Mouse (Mus musculus) MEL (cell line): ENCODE measurements around the gene Lrrc20. TPM values are rescaled to one million over a fixed set of nuclear protein-coding genes. Genes with fewer than 3 reads are reported as not detected.

Experiments
- DNase-seq: peaks from one replicate; pipeline ENCODE4 v3.0.0; 2011; ENCODE audit warnings: low read depth, low spot score
- H3K27ac ChIP-seq: 2 replicates; pipeline ENCODE4 v1.5.1; 2012; ENCODE audit warnings: low read depth, mild to moderate bottlenecking, control low read depth, low read length, moderate library complexity; ENCODE audit not compliant: control insufficient read depth
- H3K27me3 ChIP-seq, 2 experiments: fragments of 150-350 bp in 1 of 2; sonication (generic) in 1 of 2; 2 replicates each; pipeline ENCODE4 v1.6.1; 2012; ENCODE audit warnings: low read length in 2 of 2, mild to moderate bottlenecking in 2 of 2, improper control_type of control experiment in 1 of 2, moderate library complexity in 1 of 2; ENCODE audit not compliant: insufficient read depth in 2 of 2, control insufficient read depth in 1 of 2
- H3K36me3 ChIP-seq, 2 experiments: 2 replicates each; pipeline ENCODE4 v1.6.1; 2012 to 2014; ENCODE audit warnings: low read length in 2 of 2, improper control_type of control experiment in 1 of 2, inconsistent platforms in 1 of 2, mild to moderate bottlenecking in 1 of 2; ENCODE audit not compliant: insufficient read depth in 2 of 2, control insufficient read depth in 1 of 2
- H3K4me1 ChIP-seq, 2 experiments: fragments of 150-350 bp in 1 of 2; sonication (generic) in 1 of 2; 2 replicates each; pipeline ENCODE4 v1.6.1; 2012; ENCODE audit warnings: low read length in 2 of 2, improper control_type of control experiment in 1 of 2, mild to moderate bottlenecking in 1 of 2; ENCODE audit not compliant: insufficient read depth in 2 of 2, control insufficient read depth in 1 of 2
- H3K4me3 ChIP-seq, 2 experiments: fragments of 150-350 bp in 1 of 2; sonication (generic) in 1 of 2; 2 replicates each; pipeline ENCODE4 v1.5.1; 2012; ENCODE audit warnings: low read depth in 2 of 2, low read length in 2 of 2, mild to moderate bottlenecking in 2 of 2, moderate library complexity in 2 of 2, control low read depth in 1 of 2, improper control_type of control experiment in 1 of 2; ENCODE audit not compliant: control insufficient read depth in 1 of 2, insufficient read depth in 1 of 2
- H3K79me2 ChIP-seq: 2 replicates; pipeline ENCODE4 v1.6.1; 2012; ENCODE audit warnings: mild to moderate bottlenecking, low read length, moderate library complexity; ENCODE audit not compliant: control insufficient read depth, poor library complexity, insufficient read depth
- H3K9ac ChIP-seq: 2 replicates; pipeline ENCODE4 v1.6.1; 2012; ENCODE audit warnings: low read depth, mild to moderate bottlenecking, control low read depth, low read length, moderate library complexity; ENCODE audit not compliant: control insufficient read depth, poor library complexity, severe bottlenecking
- H3K9me3 ChIP-seq: fragments of 150-350 bp; sonication (generic); replicated peaks from 2 replicates; pipeline ENCODE4 v1.6.1; 2012; ENCODE audit warnings: mild to moderate bottlenecking, low read length, improper control_type of control experiment, moderate library complexity; ENCODE audit not compliant: insufficient read depth
- BHLHE40 ChIP-seq: IDR thresholded peaks from 2 replicates; pipeline ENCODE4 v1.6.1; 2012; ENCODE audit warnings: low read depth, mild to moderate bottlenecking, inconsistent platforms, low read length, improper control_type of control experiment, borderline replicate concordance
- CHD1 ChIP-seq: IDR thresholded peaks from 2 replicates; pipeline ENCODE4 v1.6.1; 2012; ENCODE audit warnings: low read depth, mild to moderate bottlenecking, inconsistent platforms, low read length, improper control_type of control experiment
- CHD2 ChIP-seq: IDR thresholded peaks from 2 replicates; pipeline ENCODE4 v1.6.1; 2011; ENCODE audit warnings: low read length, improper control_type of control experiment
- GABPA ChIP-seq: IDR thresholded peaks from 2 replicates; pipeline ENCODE4 v1.6.1; 2012; ENCODE audit warnings: low read depth, mild to moderate bottlenecking, inconsistent platforms, low read length, improper control_type of control experiment, moderate library complexity
- GATA1 ChIP-seq: IDR thresholded peaks from 2 replicates; pipeline ENCODE4 v1.6.1; 2011; ENCODE audit warnings: low read depth, low read length, improper control_type of control experiment
- JUND ChIP-seq: IDR thresholded peaks from 2 replicates; pipeline ENCODE4 v1.6.1; 2011; ENCODE audit warnings: low read depth, mild to moderate bottlenecking, improper control_type of control experiment, low read length
- MAZ ChIP-seq: IDR thresholded peaks from 2 replicates; pipeline ENCODE4 v1.6.1; 2012; ENCODE audit warnings: low read depth, mild to moderate bottlenecking, inconsistent platforms, low read length, improper control_type of control experiment
- MEF2A ChIP-seq: IDR thresholded peaks from 2 replicates; pipeline ENCODE4 v1.6.1; 2014; ENCODE audit warnings: low read depth, mild to moderate bottlenecking, inconsistent platforms, low read length, improper control_type of control experiment; ENCODE audit not compliant: poor library complexity, insufficient replicate concordance, severe bottlenecking; ENCODE audit errors: extremely low read depth
- MYC ChIP-seq: IDR thresholded peaks from 2 replicates; pipeline ENCODE4 v1.6.1; 2011; ENCODE audit warnings: low read depth, mild to moderate bottlenecking, low read length, improper control_type of control experiment, moderate library complexity
- POLR2AphosphoS2 ChIP-seq: IDR thresholded peaks from 2 replicates; pipeline ENCODE4 v1.6.1; 2011; ENCODE audit warnings: low read length, improper control_type of control experiment
- RCOR1 ChIP-seq: IDR thresholded peaks from 2 replicates; pipeline ENCODE4 v1.6.1; 2012; ENCODE audit warnings: low read depth, mild to moderate bottlenecking, inconsistent platforms, low read length, improper control_type of control experiment
- SIN3A ChIP-seq: IDR thresholded peaks from 2 replicates; pipeline ENCODE4 v1.6.1; 2012; ENCODE audit warnings: low read length, improper control_type of control experiment, inconsistent platforms
- TAL1 ChIP-seq: IDR thresholded peaks from 2 replicates; pipeline ENCODE4 v1.6.1; 2012; ENCODE audit warnings: mild to moderate bottlenecking, inconsistent platforms, low read length, moderate library complexity, mixed read lengths
- UBTF ChIP-seq: IDR thresholded peaks from 2 replicates; pipeline ENCODE4 v1.6.1; 2012; ENCODE audit warnings: low read depth, mild to moderate bottlenecking, inconsistent platforms, low read length, improper control_type of control experiment, moderate library complexity, borderline replicate concordance; ENCODE audit not compliant: insufficient read depth
- ZKSCAN1 ChIP-seq: IDR thresholded peaks from 2 replicates; pipeline ENCODE4 v1.6.1; 2012; ENCODE audit warnings: low read depth, mild to moderate bottlenecking, inconsistent platforms, low read length, improper control_type of control experiment, moderate library complexity
- ZMIZ1 ChIP-seq: IDR thresholded peaks from 2 replicates; pipeline ENCODE4 v1.6.1; 2012; ENCODE audit warnings: low read depth, mild to moderate bottlenecking, inconsistent platforms, low read length, improper control_type of control experiment, moderate library complexity
- ZNF384 ChIP-seq: IDR thresholded peaks from 2 replicates; pipeline ENCODE4 v1.6.1; 2012; ENCODE audit warnings: low read depth, mild to moderate bottlenecking, inconsistent platforms, low read length, improper control_type of control experiment
- polyA plus RNA-seq, 2 experiments: library from polyadenylated mRNA; stranded (reverse) in 1 of 2; unstranded in 1 of 2; fragments of >175 nt in 1 of 2; fragments of >200 nt in 1 of 2; gene quantifications; 2 replicates each; pipeline versions ENCODE4 v1.2.1 to v1.2.4; 2012; ENCODE audit warnings: low replicate concordance in 2 of 2, low read depth in 1 of 2; ENCODE audit not compliant: insufficient read length in 2 of 2, insufficient read depth in 1 of 2, missing spikeins in 1 of 2
- total RNA-seq: library from RNA; depleted of rRNA; stranded (reverse); fragments of 300-350 nt; gene quantifications from 2 replicates; pipeline ENCODE4 v1.2.3, GENCODE M21; 2012

Gene Lrrc20
- total and polyA plus RNA-seq, 3 experiments: 7.6 to 14.7 TPM; not detected in 1

GRCm38 (mm10) chr10:61440202-61440800, 35.3 kb upstream of the Lrrc20 start:
- no peak overlapping the region for H3K4me3 ChIP-seq
- TF ChIP-seq RCOR1: peak; percentile 62
- TF ChIP-seq GABPA: no peak
- H3K36me3 ChIP-seq: peaks cover 3 to 7% of the 10 kb centered on the region in 2 experiments; a peak in 3 of 4 replicates
- no peak overlapping the region for H3K9ac ChIP-seq
- no peaks in the 10 kb centered on the region for H3K27me3 ChIP-seq
- H3K79me2 ChIP-seq: peaks cover 38% of the 10 kb centered on the region
- no peaks in the 10 kb centered on the region for H3K9me3 ChIP-seq
- H3K27ac ChIP-seq: no peak overlapping the region
- DNase-seq: no peak
- H3K4me1 ChIP-seq: 0 out of 4 replicates have a peak, but pooled peaks cover 0 to 2% of the 10 kb centered on the region in 2 experiments

GRCm38 (mm10) chr10:61443456-61443855, 32.1 kb upstream of the Lrrc20 start:
- DNase-seq: no peak
- no peaks in the 10 kb centered on the region for H3K27me3 ChIP-seq
- H3K27ac ChIP-seq: no peak overlapping the region
- H3K9me3 ChIP-seq: no peaks in the 10 kb centered on the region
- H3K4me1 ChIP-seq: peaks cover 0 to 10% of the 10 kb centered on the region in 2 experiments; a peak in 2 of 4 replicates
- peaks cover 2 to 19% of the 10 kb centered on the region in 2 experiments for H3K36me3 ChIP-seq
- no peak overlapping the region for H3K9ac ChIP-seq
- no peak overlapping the region for H3K4me3 ChIP-seq
- peaks cover 66% of the 10 kb centered on the region for H3K79me2 ChIP-seq
- TF ChIP-seq GABPA: no peak
- no peak for TF ChIP-seq CHD1
- no peak for TF ChIP-seq CHD2
- TF ChIP-seq ZNF384: no peak
- no peak for TF ChIP-seq MAZ
- no peak for TF ChIP-seq UBTF
- TF ChIP-seq MYC: no peak
- TF ChIP-seq GATA1: no peak
- no peak for TF ChIP-seq ZMIZ1
- TF ChIP-seq, all 39 proteins: peak for 0

- no peaks in the 10 kb centered on the region for H3K27me3 ChIP-seq
- H3K27ac ChIP-seq: no peak overlapping the region
- peaks cover 69% of the 10 kb centered on the region for H3K79me2 ChIP-seq
- no peak overlapping the region for H3K4me3 ChIP-seq
- no peak overlapping the region for H3K9ac ChIP-seq
- peaks cover 2 to 20% of the 10 kb centered on the region in 2 experiments; a peak in 3 of 4 replicates for H3K36me3 ChIP-seq
- H3K9me3 ChIP-seq: no peaks in the 10 kb centered on the region
- no peak for DNase-seq
- no peak for TF ChIP-seq SIN3A
- TF ChIP-seq ZNF384: no peak
- TF ChIP-seq MEF2A: no peak
- no peak for TF ChIP-seq ZKSCAN1
- TF ChIP-seq POLR2AphosphoS2: no peak
- TF ChIP-seq JUND: no peak
- TF ChIP-seq RCOR1: no peak
- no peak for TF ChIP-seq BHLHE40
- no peak for TF ChIP-seq TAL1
- peaks cover under 1 to 13% of the 10 kb centered on the region in 2 experiments; a peak in 3 of 4 replicates for H3K4me1 ChIP-seq
Measured at GRCm38 (mm10) chr10:61443876-61444275, 31.7 kb upstream of the Lrrc20 start.
